Mouse (Mus musculus) E14TG2a.4 (cell line): Measurements from ENCODE around the gene Defb39.

Experiments
- H3K27me3 ChIP-seq: 2 replicates; pipeline ENCODE4 v1.6.1; 2014; ENCODE audit warnings: low read length, control low read depth; ENCODE audit not compliant: insufficient read depth
- H3K36me3 ChIP-seq: 2 replicates; pipeline ENCODE4 v1.6.1; 2014; ENCODE audit warnings: low read length, control low read depth; ENCODE audit not compliant: insufficient read depth
- H3K4me1 ChIP-seq: replicated peaks from 2 replicates; pipeline ENCODE4 v1.6.1; 2014; ENCODE audit warnings: low read depth, low read length, control low read depth
- H3K4me3 ChIP-seq: replicated peaks from 2 replicates; pipeline ENCODE4 v1.5.1; 2014; ENCODE audit warnings: mild to moderate bottlenecking, low read length
- H3K9me3 ChIP-seq: 2 replicates; pipeline ENCODE4 v1.6.1; 2014; ENCODE audit warnings: low read length, control low read depth
- CTCF ChIP-seq: conservative IDR thresholded peaks from 2 replicates; pipeline ENCODE4 v1.5.1; 2014; ENCODE audit warnings: low read length
- NANOG ChIP-seq: IDR thresholded peaks from 2 replicates; pipeline ENCODE4 v1.6.1; 2014; ENCODE audit warnings: borderline replicate concordance, low read length, mixed read lengths
- POU5F1 ChIP-seq: IDR thresholded peaks from 2 replicates; pipeline ENCODE4 v1.6.1; 2014; ENCODE audit warnings: low read length, borderline replicate concordance

The Defb39 gene

GRCm38 (mm10) chr8:19064710-19065109, at the start of gene Defb39:
TSS of gene Defb39 (minus strand) at chr8:19064810.
- TF ChIP-seq POU5F1 (no peak), NANOG (no peak), CTCF (no peak)

GRCm38 (mm10) chr8:19066013-19066412, 1.4 kb upstream of the Defb39 start:
- no peaks in the 10 kb centered on the region for H3K4me1 ChIP-seq
- H3K4me3 ChIP-seq, result no peak overlapping the region
- TF ChIP-seq CTCF, result no peak
- no peak for TF ChIP-seq POU5F1
- TF ChIP-seq NANOG, result no peak

More at GRCm38 (mm10) chr8:19064710-19065109, at the start of gene Defb39:
- no peaks in the 10 kb centered on the region for H3K36me3 ChIP-seq
- no peaks in the 10 kb centered on the region for H3K27me3 ChIP-seq
- peaks cover 16% of the 10 kb centered on the region for H3K9me3 ChIP-seq
- no peak within 1 kb of the TSS for H3K4me3 ChIP-seq
- H3K4me1 ChIP-seq, result no peaks in the 10 kb centered on the region

GRCm38 (mm10) chr8:19062891-19063290, 1.7 kb downstream of the Defb39 start:
- no peak overlapping the region for H3K4me3 ChIP-seq
- H3K9me3 ChIP-seq, result peaks cover 17% of the 10 kb centered on the region
- no peak for TF ChIP-seq NANOG
- no peak for TF ChIP-seq CTCF
- no peak for TF ChIP-seq POU5F1
- no peaks in the 10 kb centered on the region for H3K27me3 ChIP-seq
- H3K4me1 ChIP-seq, result no peaks in the 10 kb centered on the region
- H3K36me3 ChIP-seq, result no peaks in the 10 kb centered on the region

More at GRCm38 (mm10) chr8:19066013-19066412, 1.4 kb upstream of the Defb39 start:
- Histone ChIP-seq H3K27me3 (no peaks in the 10 kb centered on the region), H3K9me3 (0 out of 2 replicates have a peak, but pooled peaks cover 4% of the 10 kb centered on the region), H3K36me3 (no peaks in the 10 kb centered on the region)

GRCm38 (mm10) chr8:19045242-19045641, 19.4 kb downstream of the Defb39 start:
- peaks cover 9% of the 10 kb centered on the region for H3K9me3 ChIP-seq
- peak overlapping the region; percentile 45 for H3K4me3 ChIP-seq
- no peaks in the 10 kb centered on the region for H3K27me3 ChIP-seq
- TF ChIP-seq CTCF (no peak), NANOG (no peak), POU5F1 (no peak)
- H3K4me1 ChIP-seq, result no peaks in the 10 kb centered on the region
- no peaks in the 10 kb centered on the region for H3K36me3 ChIP-seq

- peaks cover 8% of the 10 kb centered on the region; the same call in 1 of the 2 replicates for H3K4me1 ChIP-seq
- TF ChIP-seq POU5F1, result no peak
- TF ChIP-seq CTCF, result no peak
- no peak for TF ChIP-seq NANOG
- H3K36me3 ChIP-seq, result no peaks in the 10 kb centered on the region
- peaks cover 4% of the 10 kb centered on the region; the same call in 1 of the 2 replicates for H3K9me3 ChIP-seq
- H3K27me3 ChIP-seq, result no peaks in the 10 kb centered on the region
- no peak within 1 kb of the TSS for H3K4me3 ChIP-seq
Measured at GRCm38 (mm10) chr8:19026466-19026865, 38.1 kb downstream of the Defb39 start, which contains the start of gene Defb38. TSS of gene Defb38 (minus strand) at chr8:19026566.
